Mouse (Mus musculus): ENCODE data around the gene Cyfip1. TPM values are rescaled to one million over a fixed set of nuclear protein-coding genes. Genes with fewer than 3 reads are reported as not detected.
"Not testable (repeated sequence)": the region's sequence is repeated elsewhere in the genome, so short reads cannot be mapped to it uniquely, and the experiment has no call there.

Gene Cyfip1
- polyA plus RNA-seq, 1 experiment from 2014 or later = 59.1 TPM

DNA sequence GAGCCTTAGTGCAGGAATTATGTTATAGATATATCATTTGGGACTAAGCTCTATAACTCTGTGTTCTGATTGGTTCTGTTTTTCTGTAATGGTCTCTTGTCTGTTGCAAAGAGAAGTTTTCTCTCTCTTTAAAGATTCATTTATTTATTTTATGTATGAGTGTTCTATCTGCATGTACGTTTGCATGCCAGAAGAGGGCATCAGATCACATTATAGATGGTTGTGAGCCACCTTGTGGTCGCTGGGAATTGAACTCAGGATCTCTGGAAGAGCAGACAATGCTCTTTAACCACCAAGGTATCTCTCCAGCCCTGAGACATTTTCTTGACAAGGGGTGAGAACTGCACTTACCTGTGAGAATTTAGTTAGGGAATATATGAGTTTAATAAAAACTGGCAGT, 63.9 kb downstream of the Cyfip1 start:
- Histone ChIP-seq H3K4me3 (ENCODE audit: low read depth, low read length) (no peak overlapping the region), H3K9me3 (ENCODE audit: control insufficient read depth, low read length) (no peaks in the 10 kb centered on the region), H3K27ac (replicated peaks) (no peak overlapping the region), H3K36me3 (ENCODE audit: control insufficient read depth, insufficient read depth, low read length) (peaks cover 32% of the 10 kb centered on the region), H3K4me2 (replicated peaks; ENCODE audit: low read depth) (no peak overlapping the region), H3K27me3 (ENCODE audit: control insufficient read depth, insufficient read depth, low read length) (no peaks in the 10 kb centered on the region), H3K9ac (ENCODE audit: low read length) (no peak overlapping the region), H3K4me1 (replicated peaks; ENCODE audit: control insufficient read depth, insufficient read depth) (no peaks in the 10 kb centered on the region)
- TF ChIP-seq EP300 (optimal IDR thresholded peaks at IDR 0.05) (no peak), CTCF (IDR thresholded peaks at IDR 0.05; ENCODE audit: low read depth) (peak; percentile 40)
- ATAC-seq (ENCODE audit: low FRiP score, low TSS enrichment) (no peak), DNase-seq (ENCODE audit: low spot score) (no peak)
- 83% methylated on average over 2 of the region's 2 CpGs for WGBS

DNA sequence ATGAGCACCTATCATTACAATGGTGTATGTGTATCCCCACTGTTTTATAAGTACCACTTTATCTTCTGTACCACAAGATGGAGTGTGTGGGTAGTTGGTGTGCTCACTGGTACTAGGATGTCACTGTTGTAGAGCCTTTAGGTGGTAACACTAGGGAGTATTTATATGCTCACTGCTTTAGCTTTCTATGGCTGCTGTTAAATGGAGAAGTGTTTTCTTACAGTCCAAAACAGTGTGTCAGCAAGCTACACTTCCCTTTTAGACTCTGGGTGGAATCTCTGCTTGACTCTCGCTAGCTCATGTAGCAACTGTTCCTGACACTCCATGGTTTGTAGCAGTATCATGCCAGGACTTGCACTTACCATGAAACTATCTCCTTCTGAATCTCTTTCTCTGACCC, 68.0 kb downstream of the Cyfip1 start:
- no peaks in the 10 kb centered on the region for H3K9me3 ChIP-seq (ENCODE audit: control insufficient read depth, low read length)
- no peak overlapping the region for H3K4me3 ChIP-seq (ENCODE audit: low read depth, low read length)
- H3K27ac ChIP-seq (replicated peaks) = no peak overlapping the region
- 93% methylated on average over 1 of the region's 1 CpGs for WGBS
- peaks cover 36% of the 10 kb centered on the region for H3K36me3 ChIP-seq (ENCODE audit: control insufficient read depth, insufficient read depth, low read length)
- DNase-seq (ENCODE audit: low spot score) (no peak), ATAC-seq (ENCODE audit: low FRiP score, low TSS enrichment) (no peak)
- H3K9ac ChIP-seq (ENCODE audit: low read length) = no peak overlapping the region
- H3K4me2 ChIP-seq (replicated peaks; ENCODE audit: low read depth) = no peak overlapping the region
- no peaks in the 10 kb centered on the region for H3K4me1 ChIP-seq (replicated peaks; ENCODE audit: control insufficient read depth, insufficient read depth)
- H3K27me3 ChIP-seq (ENCODE audit: control insufficient read depth, insufficient read depth, low read length) = no peaks in the 10 kb centered on the region
- TF ChIP-seq EP300 (optimal IDR thresholded peaks at IDR 0.05) (no peak), CTCF (IDR thresholded peaks at IDR 0.05; ENCODE audit: low read depth) (no peak)

DNA sequence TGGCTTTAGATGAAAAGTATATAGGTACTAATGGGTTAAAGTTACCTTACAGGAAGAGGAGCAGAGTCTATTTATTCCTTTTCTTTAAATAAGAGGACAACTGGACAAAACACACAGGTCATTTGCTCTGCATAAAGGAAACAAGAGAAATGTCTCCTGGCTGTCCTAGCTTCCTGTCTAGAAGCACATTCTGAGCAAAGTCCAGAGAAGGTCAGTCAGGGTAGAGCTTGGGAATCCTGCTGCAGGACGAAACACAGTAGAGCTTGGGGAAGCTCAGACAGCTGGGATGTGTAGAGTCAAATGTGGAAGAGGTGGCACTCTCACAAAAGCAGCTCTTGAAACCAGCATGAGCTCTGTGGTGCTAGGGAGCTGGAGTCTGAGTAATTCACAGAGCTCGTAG, 68.8 kb downstream of the Cyfip1 start:
- TF ChIP-seq CTCF (IDR thresholded peaks at IDR 0.05; ENCODE audit: low read depth) (no peak), EP300 (optimal IDR thresholded peaks at IDR 0.05) (no peak)
- DNase-seq (ENCODE audit: low spot score) = no peak
- peaks cover 36% of the 10 kb centered on the region for H3K36me3 ChIP-seq (ENCODE audit: control insufficient read depth, insufficient read depth, low read length)
- no peaks in the 10 kb centered on the region for H3K4me1 ChIP-seq (replicated peaks; ENCODE audit: control insufficient read depth, insufficient read depth)
- H3K9me3 ChIP-seq (ENCODE audit: control insufficient read depth, low read length) = no peaks in the 10 kb centered on the region
- WGBS = 71% methylated on average over 2 of the region's 2 CpGs
- H3K4me2 ChIP-seq (replicated peaks; ENCODE audit: low read depth) = no peak overlapping the region
- H3K9ac ChIP-seq (ENCODE audit: low read length) = no peak overlapping the region
- ATAC-seq (ENCODE audit: low FRiP score, low TSS enrichment) = no peak
- no peaks in the 10 kb centered on the region for H3K27me3 ChIP-seq (ENCODE audit: control insufficient read depth, insufficient read depth, low read length)
- H3K4me3 ChIP-seq (ENCODE audit: low read depth, low read length) = no peak overlapping the region
- no peak overlapping the region for H3K27ac ChIP-seq (replicated peaks)

DNA sequence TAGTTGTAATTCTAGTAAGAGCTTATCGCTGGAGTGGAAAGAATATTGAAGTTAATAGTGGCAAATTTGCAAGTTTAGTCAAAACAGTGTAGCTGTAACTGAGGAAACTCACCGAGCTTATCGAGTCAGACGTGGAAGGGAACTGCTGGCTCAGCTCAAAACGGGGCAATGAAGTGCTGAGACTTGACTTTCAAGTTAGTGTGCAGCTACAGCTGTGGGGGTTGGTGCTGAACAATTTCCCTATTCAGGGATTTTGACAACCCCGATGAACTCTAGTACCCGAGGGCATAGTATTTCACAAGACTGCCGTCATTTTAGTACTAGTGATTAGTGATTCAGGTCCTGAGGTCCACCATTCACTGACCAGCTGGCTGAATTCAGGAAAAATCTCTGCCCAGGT, 69.8 kb downstream of the Cyfip1 start:
- Histone ChIP-seq H3K4me2 (replicated peaks; ENCODE audit: low read depth) (no peak overlapping the region), H3K27me3 (ENCODE audit: control insufficient read depth, insufficient read depth, low read length) (no peaks in the 10 kb centered on the region), H3K4me3 (ENCODE audit: low read depth, low read length) (no peak overlapping the region), H3K9ac (ENCODE audit: low read length) (no peak overlapping the region), H3K36me3 (ENCODE audit: control insufficient read depth, insufficient read depth, low read length) (peaks cover 31% of the 10 kb centered on the region), H3K4me1 (replicated peaks; ENCODE audit: control insufficient read depth, insufficient read depth) (no peaks in the 10 kb centered on the region), H3K27ac (replicated peaks) (no peak overlapping the region), H3K9me3 (ENCODE audit: control insufficient read depth, low read length) (no peaks in the 10 kb centered on the region)
- TF ChIP-seq CTCF (IDR thresholded peaks at IDR 0.05; ENCODE audit: low read depth) = no peak
- no peak for TF ChIP-seq EP300 (optimal IDR thresholded peaks at IDR 0.05)
- DNase-seq (ENCODE audit: low spot score) (no peak), ATAC-seq (ENCODE audit: low FRiP score, low TSS enrichment) (no peak)
- WGBS = 82% methylated on average over 8 of the region's 8 CpGs

DNA sequence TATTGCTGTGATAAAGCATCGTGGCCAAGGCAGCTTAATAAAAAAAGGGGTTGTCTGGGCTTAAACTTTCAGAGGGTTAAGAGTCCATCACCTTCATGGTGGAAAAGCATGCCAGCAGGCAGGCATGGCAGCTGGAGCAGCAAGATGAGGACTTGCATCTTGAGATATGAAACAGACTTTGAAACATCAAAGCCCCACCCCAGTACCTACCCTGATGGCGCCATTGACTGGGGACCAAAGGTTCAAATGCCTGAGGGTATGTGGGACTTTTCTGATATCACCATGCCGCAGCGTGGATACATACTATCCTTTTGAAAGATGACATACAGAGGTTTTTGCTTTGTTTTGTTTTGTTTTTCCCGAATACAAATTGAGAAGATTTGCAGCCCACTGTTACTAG, 70.6 kb downstream of the Cyfip1 start:
- H3K9ac ChIP-seq (ENCODE audit: low read length) = no peak overlapping the region
- H3K27me3 ChIP-seq (ENCODE audit: control insufficient read depth, insufficient read depth, low read length) = no peaks in the 10 kb centered on the region
- H3K27ac ChIP-seq (replicated peaks) = no peak overlapping the region
- DNase-seq (ENCODE audit: low spot score) = no peak
- TF ChIP-seq EP300 (optimal IDR thresholded peaks at IDR 0.05) (no peak), CTCF (IDR thresholded peaks at IDR 0.05; ENCODE audit: low read depth) (no peak)
- H3K4me3 ChIP-seq (ENCODE audit: low read depth, low read length) = no peak overlapping the region
- ATAC-seq (ENCODE audit: low FRiP score, low TSS enrichment) = no peak
- H3K4me1 ChIP-seq (replicated peaks; ENCODE audit: control insufficient read depth, insufficient read depth) = no peaks in the 10 kb centered on the region
- peaks cover 37% of the 10 kb centered on the region for H3K36me3 ChIP-seq (ENCODE audit: control insufficient read depth, insufficient read depth, low read length)
- 93% methylated on average over 5 of the region's 5 CpGs for WGBS
- H3K4me2 ChIP-seq (replicated peaks; ENCODE audit: low read depth) = no peak overlapping the region
- no peaks in the 10 kb centered on the region for H3K9me3 ChIP-seq (ENCODE audit: control insufficient read depth, low read length)

DNA sequence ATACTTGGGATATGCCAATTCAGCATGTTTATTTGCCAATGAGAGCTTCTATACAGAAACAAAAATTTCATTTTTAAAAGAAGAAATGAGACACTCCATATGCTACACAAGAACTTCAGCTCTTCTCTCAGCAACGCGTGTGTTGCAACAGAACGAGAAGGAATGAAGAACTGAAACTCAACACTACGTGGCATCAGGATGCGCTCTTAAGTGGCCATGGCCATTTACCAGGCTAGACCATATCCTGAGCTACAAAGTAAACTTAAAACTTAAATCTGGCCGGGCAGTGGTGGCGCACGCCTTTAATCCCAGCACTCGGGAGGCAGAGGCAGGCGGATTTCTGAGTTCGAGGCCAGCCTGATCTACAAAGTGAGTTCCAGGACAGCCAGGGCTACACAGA, 76.8 kb downstream of the Cyfip1 start:
- H3K4me2 ChIP-seq (replicated peaks; ENCODE audit: low read depth); H3K27me3 ChIP-seq (ENCODE audit: control insufficient read depth, insufficient read depth, low read length); DNase-seq (ENCODE audit: low spot score); H3K9ac ChIP-seq (ENCODE audit: low read length); H3K27ac ChIP-seq (replicated peaks); ATAC-seq (ENCODE audit: low FRiP score, low TSS enrichment); H3K9me3 ChIP-seq (ENCODE audit: control insufficient read depth, low read length); H3K4me3 ChIP-seq (ENCODE audit: low read depth, low read length); H3K4me1 ChIP-seq (replicated peaks; ENCODE audit: control insufficient read depth, insufficient read depth): not testable (repeated sequence)
- 93% methylated on average over 10 of the region's 11 CpGs for WGBS
- peaks cover 35% of the 10 kb centered on the region for H3K36me3 ChIP-seq (ENCODE audit: control insufficient read depth, insufficient read depth, low read length)

Measured in stomach, postnatal 0 days (tissue).